Mouse (Mus musculus) E14TG2a.4 (cell line): Measurements from ENCODE around the gene Tmem140.

ENCODE experiments used
- H3K27me3 ChIP-seq: 2 replicates; pipeline ENCODE4 v1.6.1; 2014; ENCODE audit warnings: low read length, control low read depth; ENCODE audit not compliant: insufficient read depth
- H3K36me3 ChIP-seq: 2 replicates; pipeline ENCODE4 v1.6.1; 2014; ENCODE audit warnings: low read length, control low read depth; ENCODE audit not compliant: insufficient read depth
- H3K4me1 ChIP-seq: replicated peaks from 2 replicates; pipeline ENCODE4 v1.6.1; 2014; ENCODE audit warnings: low read depth, low read length, control low read depth
- H3K4me3 ChIP-seq: replicated peaks from 2 replicates; pipeline ENCODE4 v1.5.1; 2014; ENCODE audit warnings: mild to moderate bottlenecking, low read length
- H3K9me3 ChIP-seq: 2 replicates; pipeline ENCODE4 v1.6.1; 2014; ENCODE audit warnings: low read length, control low read depth
- CTCF ChIP-seq: conservative IDR thresholded peaks from 2 replicates; pipeline ENCODE4 v1.5.1; 2014; ENCODE audit warnings: low read length
- NANOG ChIP-seq: IDR thresholded peaks from 2 replicates; pipeline ENCODE4 v1.6.1; 2014; ENCODE audit warnings: borderline replicate concordance, low read length, mixed read lengths
- POU5F1 ChIP-seq: IDR thresholded peaks from 2 replicates; pipeline ENCODE4 v1.6.1; 2014; ENCODE audit warnings: low read length, borderline replicate concordance

Gene Tmem140

DNA sequence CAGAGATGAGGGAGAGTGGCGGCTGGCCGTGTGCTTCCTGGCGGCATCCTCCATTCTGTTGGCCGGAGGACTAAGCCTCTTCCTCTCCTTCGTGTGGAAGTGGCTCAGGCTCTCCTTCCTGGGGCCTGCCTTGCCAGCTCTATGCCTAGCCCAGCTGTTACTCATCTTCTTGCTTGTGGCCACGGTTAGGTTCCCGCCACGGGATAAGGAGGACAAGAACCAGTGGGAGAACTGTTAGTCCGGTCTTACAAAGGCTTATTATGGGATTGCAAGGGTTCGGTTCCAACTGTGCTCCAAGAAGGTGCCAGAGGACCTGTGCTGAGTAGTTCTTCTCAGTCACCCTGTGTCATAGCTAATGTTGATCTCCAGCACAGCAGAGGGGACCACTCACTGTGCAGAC is 9.9 kb downstream of the Tmem140 start:
- H3K36me3 ChIP-seq: no peaks in the 10 kb centered on the region
- peaks cover 22% of the 10 kb centered on the region for H3K27me3 ChIP-seq
- no peak for TF ChIP-seq CTCF
- TF ChIP-seq POU5F1: no peak
- TF ChIP-seq NANOG: no peak
- H3K4me1 ChIP-seq: peaks cover 58% of the 10 kb centered on the region
- H3K9me3 ChIP-seq: no peaks in the 10 kb centered on the region
- H3K4me3 ChIP-seq: no peak overlapping the region

DNA sequence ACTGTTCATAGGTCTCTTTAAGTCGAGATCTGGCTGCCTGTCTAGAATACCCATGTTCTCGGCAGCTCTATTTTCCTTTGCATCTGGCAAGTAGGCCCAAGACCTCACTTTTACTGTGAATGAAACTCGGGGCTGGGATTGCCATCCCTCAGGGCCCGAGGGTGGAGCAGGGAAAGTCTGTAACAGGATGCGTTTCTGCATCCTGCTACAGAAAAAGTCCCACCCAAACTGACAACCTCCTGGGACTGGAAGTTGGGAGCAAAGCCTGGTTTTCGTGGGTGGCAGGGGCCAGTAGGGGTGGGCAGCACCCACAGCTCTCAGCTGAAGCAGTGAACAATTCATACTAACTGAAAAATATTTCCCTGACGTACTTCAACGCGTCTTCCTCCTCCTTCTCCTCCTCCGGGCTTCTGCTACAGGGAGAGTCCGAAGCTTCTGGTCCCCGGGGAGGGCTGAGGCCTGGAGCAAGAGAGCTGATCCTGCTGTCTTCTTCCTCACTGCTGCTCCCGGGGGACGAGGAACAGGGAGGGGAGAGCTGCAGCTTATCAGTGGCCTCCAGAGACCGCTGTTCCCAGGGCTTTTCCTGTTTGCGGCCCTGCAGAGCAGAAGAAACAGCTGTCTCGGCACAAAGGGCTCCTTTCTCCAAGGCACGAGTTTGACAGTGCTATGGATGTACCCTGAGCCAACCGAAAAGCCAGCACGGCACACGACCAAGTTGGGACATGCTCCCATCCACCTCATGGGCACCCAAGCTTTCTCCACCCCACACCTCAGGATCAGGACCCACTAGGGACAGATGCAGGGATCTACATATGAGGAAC is 11.4 kb downstream of the Tmem140 start:
- no peaks in the 10 kb centered on the region for H3K9me3 ChIP-seq
- H3K4me3 ChIP-seq: no peak overlapping the region
- no peaks in the 10 kb centered on the region for H3K36me3 ChIP-seq
- peaks cover 59% of the 10 kb centered on the region for H3K4me1 ChIP-seq
- H3K27me3 ChIP-seq: peaks cover 18% of the 10 kb centered on the region
- TF ChIP-seq CTCF (no peak), POU5F1 (no peak), NANOG (no peak)

DNA sequence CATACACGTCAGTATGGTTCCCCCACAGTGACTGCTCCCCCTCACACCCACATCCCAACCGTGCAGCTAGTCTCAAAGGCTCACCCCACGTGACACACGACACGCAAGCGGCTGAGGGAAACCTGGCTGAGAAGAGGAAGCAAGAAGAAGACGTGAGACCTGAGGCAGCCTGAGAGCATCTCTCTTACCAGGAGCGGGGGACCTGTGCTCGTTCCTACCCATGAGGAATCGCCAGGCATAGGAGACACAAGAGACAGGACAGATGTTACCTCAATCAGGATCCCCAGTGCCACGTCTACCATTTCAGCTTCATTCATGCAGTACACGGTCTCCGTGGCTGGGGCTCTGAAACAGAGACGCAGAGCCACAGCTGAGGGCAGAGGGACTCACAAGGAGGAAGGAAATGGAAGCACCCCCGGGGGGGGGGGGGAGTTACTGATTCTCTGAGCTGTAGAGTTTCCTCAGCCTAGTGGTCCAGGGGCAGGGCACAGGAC is 12.4 kb downstream of the Tmem140 start:
- no peak overlapping the region for H3K4me3 ChIP-seq

DNA sequence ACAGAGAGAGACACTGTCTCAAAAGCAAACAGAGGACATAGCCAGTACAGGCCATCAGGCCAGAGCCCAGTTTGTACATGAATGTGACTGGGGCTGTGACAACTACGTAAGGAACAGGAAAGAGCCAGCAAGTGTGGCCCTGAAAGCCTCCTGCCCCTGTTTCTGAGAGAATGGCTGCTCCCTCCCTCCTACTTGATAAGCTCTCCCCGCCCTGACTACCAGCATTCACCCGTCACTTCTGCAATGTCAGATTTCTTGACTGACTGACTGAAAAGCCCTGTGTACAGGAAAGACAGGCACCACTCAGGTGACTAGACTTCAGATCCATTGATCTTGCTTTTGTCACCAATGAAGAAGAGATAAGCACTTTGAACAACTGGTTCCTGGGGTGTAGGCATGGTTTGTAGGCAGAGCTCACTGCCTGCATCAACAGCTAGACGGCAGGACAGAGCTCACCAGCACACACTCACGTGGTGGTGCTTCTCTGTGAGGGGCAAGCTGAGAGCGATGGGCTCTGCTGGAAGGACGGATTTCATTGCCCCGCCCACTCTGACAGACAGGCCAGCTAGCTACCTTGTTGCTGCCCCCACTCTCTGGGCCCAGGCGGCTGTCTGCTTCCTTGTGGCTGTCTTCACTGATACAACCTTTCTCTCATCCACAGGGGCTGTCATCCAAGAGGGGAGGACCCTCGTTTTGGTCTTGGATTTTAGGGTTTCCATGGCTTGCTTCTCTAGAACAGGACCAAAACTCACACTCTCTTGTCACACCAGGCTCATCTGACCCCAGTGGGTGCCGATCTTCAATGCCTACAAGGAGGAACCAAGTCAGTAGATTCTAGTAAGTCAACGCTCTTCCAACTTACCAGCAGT is 13.3 kb downstream of the Tmem140 start:
- peaks cover 66% of the 10 kb centered on the region for H3K4me1 ChIP-seq
- H3K36me3 ChIP-seq: 0 out of 2 replicates have a peak, but pooled peaks cover 3% of the 10 kb centered on the region
- H3K27me3 ChIP-seq: peaks cover 11% of the 10 kb centered on the region
- 0 out of 2 replicates have a peak overlapping the region, but pooled peaks have one; percentile 13 for H3K4me3 ChIP-seq
- H3K9me3 ChIP-seq: no peaks in the 10 kb centered on the region
- TF ChIP-seq CTCF (no peak), POU5F1 (no peak), NANOG (no peak)

More for the DNA sequence above, 12.4 kb downstream of the Tmem140 start:
- 0 out of 2 replicates have a peak, but pooled peaks cover 3% of the 10 kb centered on the region for H3K36me3 ChIP-seq
- peaks cover 58% of the 10 kb centered on the region for H3K4me1 ChIP-seq
- no peaks in the 10 kb centered on the region for H3K9me3 ChIP-seq
- H3K27me3 ChIP-seq: peaks cover 11% of the 10 kb centered on the region
- TF ChIP-seq POU5F1 (no peak), NANOG (no peak), CTCF (no peak)

DNA sequence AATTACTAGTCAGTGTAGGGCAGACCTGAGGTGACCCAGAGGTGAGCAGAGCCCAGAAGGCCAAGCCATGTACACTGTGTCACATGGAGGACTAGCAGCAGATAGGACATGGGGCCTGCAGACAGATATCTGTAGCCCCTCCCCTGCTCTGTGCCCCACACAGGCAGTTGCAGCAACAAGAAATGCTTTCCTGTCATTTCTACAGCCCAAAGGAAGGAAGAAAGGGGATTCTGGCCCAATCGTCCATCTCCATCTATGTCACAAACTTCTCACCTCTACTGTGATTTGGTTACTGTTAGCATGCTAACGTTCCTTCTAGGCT is 13.8 kb downstream of the Tmem140 start:
- Histone ChIP-seq H3K27me3 (peaks cover 11% of the 10 kb centered on the region), H3K9me3 (no peaks in the 10 kb centered on the region), H3K4me1 (peaks cover 72% of the 10 kb centered on the region), H3K4me3 (peak overlapping the region; percentile 13; the same call in 1 of the 2 replicates), H3K36me3 (0 out of 2 replicates have a peak, but pooled peaks cover 3% of the 10 kb centered on the region)
- no peak for TF ChIP-seq CTCF
- TF ChIP-seq NANOG: no peak
- TF ChIP-seq POU5F1: no peak

DNA sequence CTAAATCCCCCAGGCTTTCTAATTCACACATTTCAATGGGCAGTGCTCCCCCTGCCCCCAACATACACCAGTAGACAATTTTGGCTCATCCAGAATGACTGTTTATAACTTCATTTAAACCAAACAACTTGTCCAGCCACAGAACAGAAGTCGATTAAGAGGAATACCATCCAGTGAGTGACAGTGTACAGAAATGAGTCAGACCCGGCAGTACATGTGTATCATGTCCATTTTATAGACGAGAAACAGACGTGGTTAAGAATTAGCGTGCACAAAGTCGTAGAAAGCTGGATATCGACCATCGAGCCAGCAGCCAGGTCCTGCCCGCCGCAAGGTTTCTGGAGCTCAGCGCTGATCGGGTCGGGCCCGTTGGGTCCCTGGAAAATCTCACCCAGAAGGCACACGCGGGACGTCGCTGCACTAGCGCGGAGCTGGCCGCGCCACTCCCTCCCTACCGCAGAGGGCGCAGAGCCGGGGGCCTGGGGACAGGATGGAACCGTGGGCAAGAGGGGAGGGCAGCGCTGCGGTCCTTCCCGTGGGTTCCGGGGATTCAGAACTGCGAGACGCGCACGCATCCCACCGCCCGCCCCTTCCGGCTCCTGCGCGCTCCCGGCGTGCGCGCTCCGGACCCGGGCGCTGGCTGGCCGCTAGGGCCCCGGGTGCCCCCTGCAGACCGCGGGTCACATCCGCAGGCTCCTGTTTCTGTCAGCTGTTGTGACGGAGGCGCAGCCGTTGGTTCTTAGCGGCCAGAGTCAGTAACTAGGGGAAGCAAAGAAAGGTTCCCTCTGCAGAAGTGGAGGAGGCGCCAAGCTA is 14.8 kb downstream of the Tmem140 start, which contains the start of gene Cyren:
Gene Cyren, minus strand, starts transcription at position 552 of the 813 bp plus-strand sequence.
- TF ChIP-seq CTCF: no peak
- no peak for TF ChIP-seq POU5F1
- no peak for TF ChIP-seq NANOG
- Histone ChIP-seq H3K9me3 (no peaks in the 10 kb centered on the region), H3K4me3 (peak within 1 kb of the TSS; percentile 91), H3K27me3 (peaks cover 7% of the 10 kb centered on the region; the same call in 1 of the 2 replicates), H3K4me1 (peaks cover 75% of the 10 kb centered on the region), H3K36me3 (peaks cover 10% of the 10 kb centered on the region; the same call in 1 of the 2 replicates)

DNA sequence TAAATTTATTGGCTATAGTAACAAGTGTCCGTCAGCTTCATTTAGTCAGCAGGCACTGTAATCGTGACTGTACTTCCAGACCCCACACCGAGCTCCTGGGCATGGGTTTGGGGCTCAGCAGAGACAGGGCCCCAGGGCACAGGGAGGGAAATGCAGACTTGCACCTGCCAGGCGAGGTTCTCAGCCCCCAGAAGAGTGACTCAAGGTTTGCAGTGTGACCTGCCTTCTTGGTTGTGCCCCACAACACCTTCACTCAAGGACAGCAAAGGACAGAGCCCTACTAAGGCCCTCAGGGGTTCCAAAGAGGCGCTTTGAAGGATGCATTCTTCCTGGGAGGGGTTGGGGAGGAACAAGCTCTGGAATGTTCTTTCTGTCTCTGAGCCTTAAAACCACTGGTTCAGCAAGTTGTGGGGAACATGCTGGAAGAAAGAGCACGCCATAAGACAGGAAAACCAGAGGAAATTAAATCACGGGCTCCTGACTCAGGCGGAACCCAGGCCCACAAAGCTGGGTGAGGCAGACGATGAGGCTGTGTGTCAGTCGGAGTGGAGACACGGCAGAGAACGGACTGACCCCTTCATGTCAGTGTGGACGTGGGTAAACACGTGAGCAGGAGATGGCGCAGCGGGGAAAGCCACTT is 16.3 kb downstream of the Tmem140 start:
- peak overlapping the region; percentile 91; the same call in 1 of the 2 replicates for H3K4me3 ChIP-seq
- H3K4me1 ChIP-seq: peaks cover 68% of the 10 kb centered on the region
- no peak for TF ChIP-seq CTCF
- no peak for TF ChIP-seq POU5F1
- TF ChIP-seq NANOG: no peak
- peaks cover 23% of the 10 kb centered on the region for H3K36me3 ChIP-seq
- peaks cover 7% of the 10 kb centered on the region; the same call in 1 of the 2 replicates for H3K27me3 ChIP-seq
- H3K9me3 ChIP-seq: no peaks in the 10 kb centered on the region
